Mouse (Mus musculus): ENCODE data around the gene Kcnip1. TPM values are rescaled to one million over a fixed set of nuclear protein-coding genes. Genes with fewer than 3 reads are reported as not detected.

Gene Kcnip1
- polyA plus RNA-seq, 1 experiment from 2014 or later: 0.62 TPM

DNA sequence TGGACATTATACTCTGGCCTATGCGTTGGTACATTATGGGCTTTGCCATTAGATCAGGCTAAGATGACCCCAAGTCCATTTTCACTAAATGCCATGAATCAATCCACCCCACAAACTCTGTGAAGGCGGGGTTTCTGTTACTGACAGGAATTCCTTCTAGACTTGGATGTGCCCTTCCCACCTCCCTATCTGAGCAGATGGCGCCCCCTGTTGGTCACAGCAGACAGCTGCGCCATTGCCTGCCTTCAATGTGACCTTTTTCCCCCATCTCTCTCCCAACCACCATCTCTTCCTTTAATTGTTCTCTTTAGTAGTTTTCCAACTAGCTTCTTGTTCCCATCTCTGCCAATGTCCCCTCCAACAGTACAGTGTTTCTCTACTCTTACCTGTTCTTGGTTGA is 243.0 kb downstream of the Kcnip1 start:
- Histone ChIP-seq H3K27me3 (ENCODE audit: insufficient read depth, low read length) (no peaks in the 10 kb centered on the region), H3K4me3 (ENCODE audit: low read depth, low read length) (no peak overlapping the region), H3K36me3 (ENCODE audit: insufficient read depth) (no peaks in the 10 kb centered on the region), H3K9ac (no peak overlapping the region), H3K4me2 (no peak overlapping the region), H3K27ac (ENCODE audit: low read depth) (no peak overlapping the region), H3K9me3 (ENCODE audit: low read depth, low read length) (no peaks in the 10 kb centered on the region), H3K4me1 (ENCODE audit: insufficient read depth) (peaks cover 5% of the 10 kb centered on the region; the same call in 1 of the 2 replicates)
- no peak for ATAC-seq (ENCODE audit: insufficient read depth)
- peak; percentile 56 for TF ChIP-seq CTCF (IDR thresholded peaks at IDR 0.05; ENCODE audit: low read depth)
- 79% methylated on average over 4 of the region's 4 CpGs for WGBS
- DNase-seq: no peak

GRCm38 (mm10) chr11:33749408-33749807 is 243.5 kb downstream of the Kcnip1 start:
- H3K9ac ChIP-seq: no peak overlapping the region
- peak; percentile 54 for TF ChIP-seq CTCF (IDR thresholded peaks at IDR 0.05; ENCODE audit: low read depth)
- ATAC-seq (ENCODE audit: insufficient read depth) (no peak), DNase-seq (no peak)
- no peak overlapping the region for H3K4me2 ChIP-seq
- H3K36me3 ChIP-seq (ENCODE audit: insufficient read depth): no peaks in the 10 kb centered on the region
- peaks cover 5% of the 10 kb centered on the region; the same call in 1 of the 2 replicates for H3K4me1 ChIP-seq (ENCODE audit: insufficient read depth)
- H3K27ac ChIP-seq (ENCODE audit: low read depth): no peak overlapping the region
- 89% methylated on average over 12 of the region's 12 CpGs for WGBS
- no peaks in the 10 kb centered on the region for H3K9me3 ChIP-seq (ENCODE audit: low read depth, low read length)
- no peak overlapping the region for H3K4me3 ChIP-seq (ENCODE audit: low read depth, low read length)
- H3K27me3 ChIP-seq (ENCODE audit: insufficient read depth, low read length): no peaks in the 10 kb centered on the region

- Histone ChIP-seq H3K4me3 (ENCODE audit: low read depth, low read length) (no peak overlapping the region), H3K4me2 (no peak overlapping the region), H3K4me1 (ENCODE audit: insufficient read depth) (peaks cover 6% of the 10 kb centered on the region; the same call in 1 of the 2 replicates), H3K36me3 (ENCODE audit: insufficient read depth) (no peaks in the 10 kb centered on the region), H3K27me3 (ENCODE audit: insufficient read depth, low read length) (no peaks in the 10 kb centered on the region), H3K27ac (ENCODE audit: low read depth) (no peak overlapping the region), H3K9me3 (ENCODE audit: low read depth, low read length) (no peaks in the 10 kb centered on the region), H3K9ac (no peak overlapping the region)
- no peak for TF ChIP-seq CTCF (IDR thresholded peaks at IDR 0.05; ENCODE audit: low read depth)
- WGBS: 54% methylated on average over 5 of the region's 5 CpGs
- no peak for DNase-seq
- ATAC-seq (ENCODE audit: insufficient read depth): no peak
Observed at GRCm38 (mm10) chr11:33748754-33749153, 244.2 kb downstream of the Kcnip1 start.

GRCm38 (mm10) chr11:33747402-33747955 is 245.5 kb downstream of the Kcnip1 start:
- no peak overlapping the region for H3K4me2 ChIP-seq
- H3K4me3 ChIP-seq (ENCODE audit: low read depth, low read length): no peak overlapping the region
- no peak overlapping the region for H3K27ac ChIP-seq (ENCODE audit: low read depth)
- H3K9me3 ChIP-seq (ENCODE audit: low read depth, low read length): no peaks in the 10 kb centered on the region
- H3K4me1 ChIP-seq (ENCODE audit: insufficient read depth): peaks cover 9% of the 10 kb centered on the region; the same call in 1 of the 2 replicates
- H3K36me3 ChIP-seq (ENCODE audit: insufficient read depth): no peaks in the 10 kb centered on the region
- no peak overlapping the region for H3K9ac ChIP-seq
- TF ChIP-seq CTCF (IDR thresholded peaks at IDR 0.05; ENCODE audit: low read depth): no peak
- no peak for DNase-seq
- 76% methylated on average over 5 of the region's 5 CpGs for WGBS
- no peaks in the 10 kb centered on the region for H3K27me3 ChIP-seq (ENCODE audit: insufficient read depth, low read length)
- ATAC-seq (ENCODE audit: insufficient read depth): no peak

DNA sequence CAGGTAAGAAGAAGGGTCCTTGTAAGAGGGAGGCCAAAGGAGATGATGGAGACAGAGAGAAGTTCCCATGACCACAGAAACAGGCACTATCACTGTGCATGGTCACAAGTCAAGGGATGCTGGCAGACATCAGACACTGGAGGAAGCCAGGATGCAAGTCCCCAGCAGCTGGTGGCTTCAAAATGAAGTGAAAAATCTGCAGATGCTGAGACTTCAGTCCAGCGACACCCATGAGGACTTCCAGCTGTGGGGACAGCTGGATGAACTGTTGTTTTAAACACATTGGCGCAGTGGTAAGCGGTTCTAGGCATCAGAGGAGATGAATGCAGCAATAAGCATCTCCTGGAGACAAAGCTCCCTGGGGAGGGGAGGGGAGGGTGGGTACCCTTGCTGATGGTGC is 246.6 kb downstream of the Kcnip1 start:
- Histone ChIP-seq H3K9ac (no peak overlapping the region), H3K4me1 (ENCODE audit: insufficient read depth) (peaks cover 9% of the 10 kb centered on the region; the same call in 1 of the 2 replicates), H3K27me3 (ENCODE audit: insufficient read depth, low read length) (no peaks in the 10 kb centered on the region), H3K4me2 (no peak overlapping the region), H3K36me3 (ENCODE audit: insufficient read depth) (no peaks in the 10 kb centered on the region), H3K27ac (ENCODE audit: low read depth) (no peak overlapping the region), H3K4me3 (ENCODE audit: low read depth, low read length) (no peak overlapping the region), H3K9me3 (ENCODE audit: low read depth, low read length) (no peaks in the 10 kb centered on the region)
- ATAC-seq (ENCODE audit: insufficient read depth): peak; percentile 45
- 44% methylated on average over 3 of the region's 3 CpGs for WGBS
- peak; percentile 83 for DNase-seq
- no peak for TF ChIP-seq CTCF (IDR thresholded peaks at IDR 0.05; ENCODE audit: low read depth)

DNA sequence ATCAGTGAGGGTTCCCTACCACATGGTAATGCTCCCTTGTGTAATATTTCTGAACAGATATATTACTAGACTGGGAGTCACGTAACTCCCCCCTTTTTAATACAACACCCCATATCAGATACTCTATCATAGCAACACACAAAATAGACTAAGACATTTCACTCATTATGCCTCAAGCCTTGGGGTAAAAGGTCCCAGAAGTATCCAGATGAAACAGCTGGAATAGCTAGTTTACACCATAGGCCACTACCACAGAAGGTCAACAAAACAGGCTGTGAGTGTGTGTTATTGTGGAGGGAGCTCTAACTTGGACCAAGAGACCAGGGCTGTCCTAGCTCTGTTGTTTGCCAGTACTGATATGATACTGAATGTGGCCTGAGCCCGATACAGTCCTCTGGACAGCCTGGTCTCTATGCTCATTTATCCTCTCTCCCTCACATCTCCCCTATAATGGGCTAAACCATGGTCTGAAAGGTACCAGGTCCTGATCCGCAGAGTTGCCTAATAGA is 247.1 kb downstream of the Kcnip1 start:
- WGBS: 59% methylated on average over 3 of the region's 3 CpGs

GRCm38 (mm10) chr11:33744429-33744828 is 248.5 kb downstream of the Kcnip1 start:
- TF ChIP-seq CTCF (IDR thresholded peaks at IDR 0.05; ENCODE audit: low read depth): no peak
- peak; percentile 90 for ATAC-seq (ENCODE audit: insufficient read depth)
- Histone ChIP-seq H3K36me3 (ENCODE audit: insufficient read depth) (no peaks in the 10 kb centered on the region), H3K9me3 (ENCODE audit: low read depth, low read length) (no peaks in the 10 kb centered on the region), H3K27me3 (ENCODE audit: insufficient read depth, low read length) (no peaks in the 10 kb centered on the region), H3K9ac (no peak overlapping the region), H3K4me3 (ENCODE audit: low read depth, low read length) (no peak overlapping the region), H3K4me2 (peak overlapping the region; percentile 2; the same call in 1 of the 2 replicates), H3K4me1 (ENCODE audit: insufficient read depth) (peaks cover 9% of the 10 kb centered on the region; the same call in 1 of the 2 replicates), H3K27ac (ENCODE audit: low read depth) (no peak overlapping the region)
- DNase-seq: peak; percentile 79
- 17% methylated on average over 7 of the region's 7 CpGs for WGBS

More for the DNA sequence above, 247.1 kb downstream of the Kcnip1 start:
- H3K9me3 ChIP-seq (ENCODE audit: low read depth, low read length): no peaks in the 10 kb centered on the region
- no peak overlapping the region for H3K4me2 ChIP-seq
- H3K9ac ChIP-seq: no peak overlapping the region
- TF ChIP-seq CTCF (IDR thresholded peaks at IDR 0.05; ENCODE audit: low read depth): no peak
- H3K27me3 ChIP-seq (ENCODE audit: insufficient read depth, low read length): no peaks in the 10 kb centered on the region
- no peak overlapping the region for H3K27ac ChIP-seq (ENCODE audit: low read depth)
- peak; percentile 38; the same call in 1 of the 2 replicates for ATAC-seq (ENCODE audit: insufficient read depth)
- H3K4me1 ChIP-seq (ENCODE audit: insufficient read depth): peaks cover 9% of the 10 kb centered on the region; the same call in 1 of the 2 replicates
- no peak overlapping the region for H3K4me3 ChIP-seq (ENCODE audit: low read depth, low read length)
- DNase-seq: peak; percentile 64
- H3K36me3 ChIP-seq (ENCODE audit: insufficient read depth): no peaks in the 10 kb centered on the region
